ENCODE assay signal across 9 mouse cellular contexts in the genomic region with DNA sequence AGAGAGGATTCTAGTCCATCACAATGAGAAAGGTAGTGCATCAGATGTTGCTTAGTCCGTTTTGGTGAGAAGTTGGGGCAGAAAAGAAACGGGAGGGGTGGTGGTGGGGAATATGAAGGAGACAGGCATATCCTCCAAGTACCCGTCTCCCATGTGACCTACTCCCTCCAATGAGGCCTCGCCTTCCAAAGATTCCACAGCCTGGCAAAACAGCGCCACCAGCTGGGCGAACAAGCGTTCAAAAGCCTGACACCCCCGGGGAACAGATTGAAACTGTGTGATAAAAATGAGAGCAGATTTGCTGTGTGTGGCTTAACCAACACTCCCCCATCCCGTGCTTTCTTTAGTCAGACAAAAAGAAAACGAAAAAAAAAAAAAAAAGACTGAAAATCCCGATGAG. TPM values are rescaled to one million over a fixed set of nuclear protein-coding genes. Genes with fewer than 3 reads are reported as not detected.
DNase-seq lines count a peak whose midpoint lies in the region; ATAC-seq and TF ChIP-seq lines count a peak whose summit lies in the region.
"Had no signal": no experiment of that assay in that cellular context is flagged by ENCODE, and none has a peak within 500 bp of the region (broad histone marks: within the 10 kb centered on the region; RNA-seq: fewer than 3 reads in every experiment).

No protein-coding gene starts in this region.

- no peak for TF ChIP-seq POLR2A in cortical plate, adult 2 months (IDR thresholded peaks at IDR 0.05; ENCODE audit: extremely low read depth, insufficient read depth, low read length)

- no peaks in the 10 kb centered on the region for H3K4me1 ChIP-seq in liver, embryonic 12.5 days
- H3K4me1 ChIP-seq in cortical plate, adult 2 months (ENCODE audit: control insufficient read depth, insufficient read depth, low read length): no peaks in the 10 kb centered on the region

- H3K4me3 ChIP-seq in liver, embryonic 12.5 days: no peak overlapping the region
- no peak overlapping the region for H3K4me3 ChIP-seq in cortical plate, adult 2 months (ENCODE audit: insufficient read depth, low read length)

- DNase-seq in liver: peak; percentile 30
- peak; percentile 31 for DNase-seq in NIH3T3 (ENCODE audit: low read depth)
- peak; percentile 74 for DNase-seq in layer of hippocampus, adult 9-11 months
- peak; percentile 70 to 71 for DNase-seq in right cerebral cortex, postnatal 10 days (ENCODE audit: low spot score in 2 of 2)
- no peak for DNase-seq in cerebellum, adult 9-10 months

- H3K9me3 ChIP-seq in liver, embryonic 12.5 days (replicated peaks): no peaks in the 10 kb centered on the region

- peak; percentile 47 for TF ChIP-seq CTCF in cortical plate, adult 2 months (IDR thresholded peaks at IDR 0.05; ENCODE audit: extremely low read depth, insufficient read depth, low read length)

- no peak overlapping the region for H3K9ac ChIP-seq in liver, embryonic 12.5 days

- H3K27ac ChIP-seq in liver, embryonic 12.5 days: no peak overlapping the region
- H3K27ac ChIP-seq in cortical plate, adult 2 months (ENCODE audit: insufficient read depth, low read length): no peak overlapping the region
- H3K27ac ChIP-seq: macrophage had no signal

- no peaks in the 10 kb centered on the region for H3K27me3 ChIP-seq in liver, embryonic 12.5 days (replicated peaks)

- no peak for ATAC-seq in liver, embryonic 12.5 days
- no peak for ATAC-seq in activated CD4-positive, CD25-positive, alpha-beta regulatory T cell, adult 4 months

- no peak overlapping the region for H3K4me2 ChIP-seq in liver, embryonic 12.5 days

- 64% methylated on average over 11 of the region's 11 CpGs for WGBS in liver, embryonic 12.5 days (ENCODE audit: insufficient replicate concordance)

- no peaks in the 10 kb centered on the region for H3K36me3 ChIP-seq in liver, embryonic 12.5 days

RNA-seq across cellular contexts. Expression of a gene that starts 56.7 kb away (rescaled TPM):
- 0.05 and 0.06 TPM in 2 replicates for polyA plus RNA-seq in liver, embryonic 12.5 days (2016; fragmentation: Nextera tagmentation; extraction: Ambion mirVana)
- polyA plus RNA-seq in cortical plate, adult 2 months (2012; rRNA removed): 0.31 and 0.34 TPM in 2 replicates
- polyA plus RNA-seq in activated CD4-positive, CD25-positive, alpha-beta regulatory T cell, adult 4 months (2017; shearing (Covaris generic)): not detected
- polyA plus RNA-seq: macrophage had no signal
